Mouse (Mus musculus) hindbrain, embryonic 12.5 days (tissue): ENCODE results near the gene Stx4a. TPM values are rescaled to one million over a fixed set of nuclear protein-coding genes. Genes with fewer than 3 reads are reported as not detected.

ENCODE experiments used
- ATAC-seq: fragments of 200-750 bp; cut with Nextera tagmentation; 2 replicates; pipeline ENCODE4 v1.8.0; 2017; ENCODE audit warnings: moderate TSS enrichment; ENCODE audit not compliant: low FRiP score
- H3K27ac ChIP-seq: fragments of 300-500 bp; sonication (generic); 2 replicates; pipeline ENCODE4 v1.5.1; 2016; ENCODE audit warnings: mild to moderate bottlenecking
- H3K27me3 ChIP-seq: fragments of 300-500 bp; sonication (generic); 2 replicates; pipeline ENCODE4 v1.6.1; 2016; ENCODE audit warnings: mild to moderate bottlenecking
- H3K36me3 ChIP-seq: fragments of 300-500 bp; sonication (generic); 2 replicates; pipeline ENCODE4 v1.6.1; 2016; ENCODE audit warnings: mild to moderate bottlenecking
- H3K4me1 ChIP-seq: fragments of 300-500 bp; sonication (generic); 2 replicates; pipeline ENCODE4 v1.6.1; 2016
- H3K4me2 ChIP-seq: fragments of 300-500 bp; sonication (generic); replicated peaks from 2 replicates; pipeline ENCODE4 v1.6.1; 2016; ENCODE audit warnings: mild to moderate bottlenecking
- H3K4me3 ChIP-seq: fragments of 300-500 bp; sonication (generic); 2 replicates; pipeline ENCODE4 v1.5.1; 2016; ENCODE audit warnings: mild to moderate bottlenecking
- H3K9ac ChIP-seq: fragments of 300-500 bp; sonication (generic); 2 replicates; pipeline ENCODE4 v1.6.1; 2016; ENCODE audit warnings: mild to moderate bottlenecking, moderate library complexity
- H3K9me3 ChIP-seq: fragments of 300-500 bp; sonication (generic); replicated peaks from 2 replicates; pipeline ENCODE4 v1.6.1; 2016; ENCODE audit warnings: mild to moderate bottlenecking
- WGBS: fragments of 180-500 bp; shearing (Covaris S2); methylation state at CpG from one replicate; pipeline ENCODE4 v1.1.7; 2016; 5-methylcytosine and 5-hydroxymethylcytosine counted together
- polyA plus RNA-seq: library from polyadenylated mRNA; unstranded; fragments of >200 nt; fragmentation: Nextera tagmentation; extraction: Ambion mirVana; gene quantifications from 2 replicates; pipeline ENCODE4 v1.2.1, GENCODE M21; 2016

Gene Stx4a
- polyA plus RNA-seq, 1 experiment from 2014 or later, result 28.1 TPM

- Histone ChIP-seq H3K4me1 (peaks cover 7% of the 10 kb centered on the region), H3K27ac (peak overlapping the region; percentile 89), H3K9ac (peak overlapping the region; percentile 62), H3K4me2 (peak overlapping the region; percentile 99), H3K4me3 (peak overlapping the region; percentile 54), H3K9me3 (no peaks in the 10 kb centered on the region), H3K36me3 (peaks cover 9% of the 10 kb centered on the region; the same call in 1 of the 2 replicates), H3K27me3 (no peaks in the 10 kb centered on the region; the same call in 1 of the 2 replicates)
- WGBS, result under 1% methylated on average over 40 of the region's 40 CpGs
- peak; percentile 59 for ATAC-seq
Measured at GRCm38 (mm10) chr7:127842001-127842718, 18.1 kb downstream of the Stx4a start.

GRCm38 (mm10) chr7:127849973-127850875, 26.1 kb downstream of the Stx4a start:
- 83% methylated on average over 6 of the region's 6 CpGs for WGBS
- Histone ChIP-seq H3K27ac (no peak overlapping the region), H3K4me3 (no peak overlapping the region), H3K36me3 (peaks cover 6% of the 10 kb centered on the region), H3K27me3 (no peaks in the 10 kb centered on the region), H3K9me3 (no peaks in the 10 kb centered on the region), H3K4me1 (no peaks in the 10 kb centered on the region), H3K9ac (no peak overlapping the region), H3K4me2 (no peak overlapping the region)
- ATAC-seq, result no peak

GRCm38 (mm10) chr7:127850906-127851305, 26.8 kb downstream of the Stx4a start:
- 65% methylated on average over 5 of the region's 5 CpGs for WGBS
- Histone ChIP-seq H3K9me3 (no peaks in the 10 kb centered on the region), H3K36me3 (peaks cover 6% of the 10 kb centered on the region), H3K9ac (no peak overlapping the region), H3K27me3 (no peaks in the 10 kb centered on the region), H3K4me3 (no peak overlapping the region), H3K4me2 (no peak overlapping the region), H3K4me1 (no peaks in the 10 kb centered on the region), H3K27ac (no peak overlapping the region)
- no peak for ATAC-seq

GRCm38 (mm10) chr7:127858258-127858657, 34.2 kb downstream of the Stx4a start:
- Histone ChIP-seq H3K27ac (no peak overlapping the region), H3K4me1 (no peaks in the 10 kb centered on the region), H3K36me3 (peaks cover 3% of the 10 kb centered on the region; the same call in 1 of the 2 replicates), H3K27me3 (no peaks in the 10 kb centered on the region), H3K4me2 (no peak overlapping the region), H3K4me3 (no peak overlapping the region), H3K9me3 (no peaks in the 10 kb centered on the region), H3K9ac (no peak overlapping the region)
- WGBS, result 97% methylated on average over 6 of the region's 6 CpGs
- no peak for ATAC-seq

GRCm38 (mm10) chr7:127866434-127866833, 42.3 kb downstream of the Stx4a start:
- no peak overlapping the region for H3K4me2 ChIP-seq
- H3K9ac ChIP-seq, result no peak overlapping the region
- ATAC-seq, result no peak
- no peaks in the 10 kb centered on the region for H3K9me3 ChIP-seq
- H3K27ac ChIP-seq, result no peak overlapping the region
- peaks cover 50% of the 10 kb centered on the region for H3K36me3 ChIP-seq
- no peaks in the 10 kb centered on the region for H3K4me1 ChIP-seq
- H3K4me3 ChIP-seq, result no peak overlapping the region
- no peaks in the 10 kb centered on the region for H3K27me3 ChIP-seq
- WGBS, result 94% methylated on average over 12 of the region's 12 CpGs

GRCm38 (mm10) chr7:127867641-127868040, 43.5 kb downstream of the Stx4a start:
- H3K27ac ChIP-seq, result no peak overlapping the region

GRCm38 (mm10) chr7:127869149-127869810, 45.2 kb downstream of the Stx4a start:
- 87% methylated on average over 3 of the region's 3 CpGs for WGBS

More at GRCm38 (mm10) chr7:127867641-127868040, 43.5 kb downstream of the Stx4a start:
- Histone ChIP-seq H3K36me3 (peaks cover 59% of the 10 kb centered on the region), H3K27me3 (no peaks in the 10 kb centered on the region), H3K4me3 (no peak overlapping the region), H3K4me1 (no peaks in the 10 kb centered on the region), H3K9ac (no peak overlapping the region), H3K4me2 (no peak overlapping the region), H3K9me3 (no peaks in the 10 kb centered on the region)
- ATAC-seq, result no peak
- WGBS, result 96% methylated on average over 18 of the region's 18 CpGs

GRCm38 (mm10) chr7:127870136-127870821, 46.2 kb downstream of the Stx4a start:
- Histone ChIP-seq H3K4me1 (peaks cover 18% of the 10 kb centered on the region), H3K27ac (no peak overlapping the region), H3K36me3 (peaks cover 47% of the 10 kb centered on the region), H3K27me3 (no peaks in the 10 kb centered on the region), H3K9ac (no peak overlapping the region), H3K9me3 (no peaks in the 10 kb centered on the region), H3K4me3 (no peak overlapping the region), H3K4me2 (no peak overlapping the region)
- WGBS, result 81% methylated on average over 5 of the region's 5 CpGs
- no peak for ATAC-seq

More at GRCm38 (mm10) chr7:127869149-127869810, 45.2 kb downstream of the Stx4a start:
- Histone ChIP-seq H3K9ac (no peak overlapping the region), H3K4me1 (peaks cover 14% of the 10 kb centered on the region), H3K4me3 (no peak overlapping the region), H3K27ac (0 out of 2 replicates have a peak overlapping the region, but pooled peaks have one; percentile 12), H3K9me3 (no peaks in the 10 kb centered on the region), H3K27me3 (no peaks in the 10 kb centered on the region), H3K4me2 (no peak overlapping the region), H3K36me3 (peaks cover 57% of the 10 kb centered on the region)
- ATAC-seq, result no peak

- Histone ChIP-seq H3K36me3 (peaks cover 36% of the 10 kb centered on the region), H3K9ac (peak overlapping the region; percentile 96), H3K4me2 (peak overlapping the region; percentile 86), H3K9me3 (no peaks in the 10 kb centered on the region), H3K4me3 (peak overlapping the region; percentile 81), H3K27ac (peak overlapping the region; percentile 96), H3K4me1 (peaks cover 31% of the 10 kb centered on the region), H3K27me3 (no peaks in the 10 kb centered on the region)
- peak; percentile 51 for ATAC-seq
- 5% methylated on average over 20 of the region's 20 CpGs for WGBS
Measured at GRCm38 (mm10) chr7:127874812-127875626, 50.9 kb downstream of the Stx4a start.

- Histone ChIP-seq H3K4me2 (peak overlapping the region; percentile 86), H3K4me1 (peaks cover 31% of the 10 kb centered on the region), H3K27me3 (no peaks in the 10 kb centered on the region), H3K9ac (peak overlapping the region; percentile 96), H3K27ac (peak overlapping the region; percentile 96), H3K4me3 (peak overlapping the region; percentile 81), H3K36me3 (peaks cover 39% of the 10 kb centered on the region), H3K9me3 (no peaks in the 10 kb centered on the region)
- WGBS, result under 1% methylated on average over 39 of the region's 43 CpGs
- ATAC-seq, result peak; percentile 96
Measured at GRCm38 (mm10) chr7:127875627-127876001, 51.5 kb downstream of the Stx4a start.

GRCm38 (mm10) chr7:127876041-127876466, 52.0 kb downstream of the Stx4a start, which contains the start of gene Zfp646:
TSS of gene Zfp646 (plus strand) at chr7:127876221.
- under 1% methylated on average over 41 of the region's 41 CpGs for WGBS
- Histone ChIP-seq H3K9ac (peak within 1 kb of the TSS; percentile 96), H3K4me3 (peak within 1 kb of the TSS; percentile 81), H3K4me1 (peaks cover 31% of the 10 kb centered on the region), H3K27me3 (no peaks in the 10 kb centered on the region), H3K9me3 (no peaks in the 10 kb centered on the region), H3K36me3 (peaks cover 42% of the 10 kb centered on the region), H3K4me2 (peak within 1 kb of the TSS; percentile 86), H3K27ac (peak within 1 kb of the TSS; percentile 96)
- peak; percentile 89 for ATAC-seq
